Mouse (Mus musculus) kidney, postnatal 14 days (tissue): ENCODE data around the gene Riox2.
"Not testable (repeated sequence)": the region's sequence is repeated elsewhere in the genome, so short reads cannot be mapped to it uniquely, and the experiment has no call there.

Experiments used
- DNase-seq: peaks from one replicate; pipeline ENCODE4 v3.0.0; 2022; ENCODE audit warnings: mixed read lengths

Gene Riox2

DNA sequence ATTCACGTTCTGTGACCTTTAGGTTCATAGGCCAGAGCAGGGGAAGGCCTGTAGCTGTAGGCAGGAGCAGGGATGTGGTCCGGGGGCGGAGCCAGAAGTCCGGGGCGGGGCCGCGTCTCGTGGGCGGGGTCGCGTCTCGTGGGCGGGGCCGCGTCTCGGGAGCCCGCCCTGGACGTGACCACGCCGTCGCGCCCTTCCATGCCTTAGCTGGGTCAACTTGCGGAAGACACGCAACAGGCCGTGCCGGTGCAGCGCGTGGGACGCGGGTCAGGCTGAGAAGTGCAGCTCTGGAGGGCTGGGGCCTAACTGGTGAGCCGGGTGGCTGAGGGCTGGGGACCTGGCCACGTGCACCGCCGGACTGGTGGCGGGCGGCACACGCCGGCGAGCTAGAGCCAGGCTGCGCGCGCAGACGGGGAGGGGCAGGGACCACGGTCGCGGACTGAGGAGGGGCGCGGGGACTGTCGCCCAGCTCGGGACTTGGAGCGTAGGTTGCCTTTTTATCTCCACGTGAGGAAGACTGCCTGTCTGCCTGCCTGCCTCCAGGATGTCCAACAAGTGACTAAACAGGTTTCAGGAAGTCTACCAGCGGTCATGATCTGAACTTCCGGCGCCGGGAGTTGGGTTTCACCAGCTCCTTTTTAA, at the start of gene Riox2:
Gene Riox2 (plus strand): TSS at position 139 of the 642 bp plus-strand sequence.
- peak; percentile 87 for DNase-seq

GRCm38 (mm10) chr16:59427960-59428359, 43.6 kb upstream of the Riox2 start:
- no peak for DNase-seq

GRCm38 (mm10) chr16:59433181-59433580, 38.4 kb upstream of the Riox2 start:
- DNase-seq, result no peak

DNA sequence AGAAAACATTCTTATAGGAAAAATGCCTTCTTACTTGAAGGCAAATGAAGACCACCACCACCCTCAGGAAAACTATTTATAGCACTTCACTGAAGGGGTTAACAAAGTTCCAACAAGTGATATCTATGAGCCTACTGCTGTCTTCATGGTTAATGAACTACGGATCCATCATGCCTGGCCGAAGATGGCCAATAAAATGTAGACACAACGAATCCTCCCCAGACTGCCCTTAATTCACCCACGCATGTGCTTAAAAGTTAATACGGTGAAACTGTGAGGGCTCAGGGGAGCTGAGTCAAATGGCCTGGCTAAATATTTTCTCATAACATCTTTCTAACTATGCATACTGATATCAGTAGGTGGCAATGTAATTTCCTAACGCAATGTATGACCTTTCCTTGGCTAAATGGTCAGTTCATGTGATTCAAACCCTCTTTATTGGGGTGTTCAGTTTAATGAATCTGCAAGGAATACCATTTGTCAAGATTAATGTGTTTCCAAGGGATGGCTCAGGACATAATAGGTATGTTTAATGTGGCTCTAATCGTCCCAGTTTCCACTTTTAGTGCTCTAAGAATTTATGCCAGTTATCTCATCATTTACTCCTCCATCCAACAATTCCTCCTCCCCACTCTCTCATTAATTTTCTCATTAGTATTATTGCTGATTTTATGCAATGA, 26.6 kb upstream of the Riox2 start:
- no peak for DNase-seq

GRCm38 (mm10) chr16:59448181-59448580, 23.4 kb upstream of the Riox2 start:
- no peak for DNase-seq

GRCm38 (mm10) chr16:59449092-59449491, 22.5 kb upstream of the Riox2 start:
- DNase-seq, result no peak

GRCm38 (mm10) chr16:59451813-59452212, 19.8 kb upstream of the Riox2 start:
- no peak for DNase-seq

GRCm38 (mm10) chr16:59459259-59459861, 12.2 kb upstream of the Riox2 start:
- not testable (repeated sequence) for DNase-seq

GRCm38 (mm10) chr16:59463567-59463966, 8.0 kb upstream of the Riox2 start:
- DNase-seq, result no peak

GRCm38 (mm10) chr16:59463973-59464372, 7.6 kb upstream of the Riox2 start:
- DNase-seq, result no peak

DNA sequence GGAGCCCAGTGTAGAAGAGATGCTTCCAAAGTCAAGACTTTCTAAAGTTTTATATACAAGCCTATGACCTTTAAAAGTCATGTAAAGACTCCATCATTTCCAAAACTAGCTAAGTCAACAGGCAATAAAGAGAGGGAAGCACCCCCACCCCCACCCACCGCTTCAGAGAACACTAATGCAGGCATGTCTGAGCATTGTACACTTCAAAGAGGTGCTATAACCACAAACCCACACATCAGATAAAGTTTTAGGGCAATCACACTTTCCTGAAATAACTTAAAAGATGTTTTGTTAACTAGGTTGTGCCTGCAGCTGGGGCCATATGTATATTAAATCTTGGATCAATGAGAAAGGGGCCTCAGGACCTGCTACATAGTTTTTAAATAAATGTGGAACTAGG, 1.7 kb upstream of the Riox2 start:
- no peak for DNase-seq

DNA sequence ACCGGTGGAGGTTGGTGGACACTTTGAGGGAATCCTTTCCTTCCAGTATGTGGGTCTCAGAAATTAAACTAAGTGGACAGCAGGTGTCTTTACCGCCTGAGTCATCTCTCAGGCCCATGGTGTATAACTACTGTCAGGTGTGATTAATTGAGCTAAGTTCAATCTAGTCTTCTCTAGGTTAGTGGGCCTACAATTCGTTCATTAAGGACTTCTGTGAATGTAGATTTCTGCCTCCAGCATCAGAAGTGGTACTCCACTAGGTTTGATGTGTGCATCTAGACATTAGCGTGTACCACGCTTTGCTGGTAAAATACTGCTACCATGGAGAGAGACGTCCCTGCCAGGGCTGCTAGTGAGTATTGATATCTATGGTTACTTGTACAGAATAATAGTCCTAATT, 971 bp downstream of the Riox2 start:
- no peak for DNase-seq

DNA sequence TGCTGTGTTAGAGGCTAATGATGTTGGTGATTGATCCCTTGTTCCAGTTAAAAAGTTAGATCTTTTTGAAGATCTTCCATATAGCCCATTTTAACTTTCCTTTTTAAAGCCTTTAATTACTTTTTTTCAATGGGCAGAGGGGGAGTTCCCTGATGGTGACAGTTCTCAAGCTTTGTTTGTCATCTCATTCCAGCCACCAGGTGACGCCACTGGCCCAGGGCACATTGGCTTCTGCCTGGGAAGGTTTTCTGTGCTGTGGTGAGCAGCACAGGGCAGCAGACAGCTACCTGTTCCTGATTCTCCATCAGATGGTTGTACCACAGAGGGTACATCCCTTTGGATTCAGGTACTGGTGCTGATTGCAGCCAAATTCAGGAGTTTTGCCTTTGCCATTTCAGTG, 3.2 kb downstream of the Riox2 start:
- DNase-seq, result peak; percentile 72

- DNase-seq, result no peak
Observed at GRCm38 (mm10) chr16:59477955-59478354, 6.4 kb downstream of the Riox2 start.

- no peak for DNase-seq
Observed at GRCm38 (mm10) chr16:59487239-59487638, 15.7 kb downstream of the Riox2 start.

- no peak for DNase-seq
Observed at GRCm38 (mm10) chr16:59487975-59488548, 16.5 kb downstream of the Riox2 start.

GRCm38 (mm10) chr16:59493199-59493598, 21.6 kb downstream of the Riox2 start:
- peak; percentile 51 for DNase-seq

GRCm38 (mm10) chr16:59497947-59498346, 26.4 kb downstream of the Riox2 start:
- peak; percentile 56 for DNase-seq

DNA sequence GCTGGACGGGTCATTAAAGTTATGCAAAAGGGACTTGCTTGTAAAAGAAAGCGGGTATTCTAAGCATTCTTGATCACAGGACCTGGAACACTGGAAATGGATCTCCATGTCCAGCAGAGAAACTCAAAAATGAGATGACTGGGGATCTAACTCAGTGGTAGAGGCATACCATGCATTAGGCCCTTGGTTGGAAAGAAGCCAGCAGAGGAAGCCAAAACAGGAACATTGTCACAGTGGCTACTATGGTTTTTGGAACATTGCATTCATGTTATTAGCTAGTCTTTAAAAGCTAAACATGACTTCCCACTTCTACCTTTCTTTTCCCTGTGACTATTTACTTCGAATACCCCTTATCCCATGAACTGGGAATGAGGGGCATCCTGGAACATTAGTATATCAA, 27.6 kb downstream of the Riox2 start:
- DNase-seq, result no peak

DNA sequence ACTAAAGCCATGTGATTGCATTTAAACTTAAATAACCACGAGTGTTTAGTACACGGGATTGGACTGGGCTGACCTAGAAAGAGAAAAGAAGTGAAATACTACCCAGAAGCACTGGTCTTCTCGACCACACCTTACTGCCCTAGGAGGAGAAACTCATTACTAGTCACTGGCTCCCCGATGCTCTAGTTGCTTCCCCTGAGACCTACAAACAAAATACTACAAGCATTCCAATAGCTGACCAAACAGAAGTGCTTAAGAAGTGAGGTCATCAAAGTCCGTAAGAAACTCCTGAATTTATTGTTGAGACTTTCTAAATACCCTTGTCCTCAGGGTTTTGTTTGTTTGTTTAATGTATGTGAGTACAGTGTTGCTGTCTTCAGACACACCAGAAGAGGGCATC, 38.3 kb downstream of the Riox2 start:
- no peak for DNase-seq

- no peak for DNase-seq
Observed at GRCm38 (mm10) chr16:59515169-59515568, 43.6 kb downstream of the Riox2 start.

- no peak for DNase-seq
Observed at GRCm38 (mm10) chr16:59516965-59517364, 45.4 kb downstream of the Riox2 start.

- DNase-seq, result no peak
Observed at GRCm38 (mm10) chr16:59517447-59518219, 46.1 kb downstream of the Riox2 start.
